Mouse (Mus musculus): Measurements from ENCODE around the gene Cps1.

DNA sequence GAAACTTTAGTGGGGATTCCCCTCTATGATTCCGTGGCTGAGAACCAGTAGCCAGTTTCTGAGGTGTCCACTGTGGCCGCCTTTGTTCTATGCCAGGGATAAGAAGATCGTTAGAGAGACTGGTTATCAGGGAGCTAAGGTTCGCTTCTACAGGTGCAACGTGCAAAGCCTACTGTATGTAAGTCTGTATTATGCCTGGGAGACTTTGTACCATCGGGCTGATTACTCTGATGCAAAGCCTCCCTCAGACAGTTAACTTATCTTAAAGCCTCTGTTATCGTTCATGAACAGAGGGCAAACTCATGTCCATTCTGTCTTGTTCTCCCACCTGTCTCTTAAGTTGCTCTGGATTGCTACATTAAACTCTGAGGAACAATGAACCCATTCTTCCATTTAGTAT, 43.7 kb upstream of the Cps1 start:
- TF ChIP-seq CTCF (conservative IDR thresholded peaks at IDR 0.05; ENCODE audit: low read length) = no peak
- no peak for TF ChIP-seq NANOG (IDR thresholded peaks at IDR 0.05; ENCODE audit: borderline replicate concordance, low read length)
